Mouse (Mus musculus): ENCODE results near the gene Hpd.
"Not testable (repeated sequence)": the region's sequence is repeated elsewhere in the genome, so short reads cannot be mapped to it uniquely, and the experiment has no call there.

Gene Hpd

GRCm38 (mm10) chr5:123182651-123183050, at the start of gene Hpd:
Gene Hpd, minus strand, starts transcription at chr5:123182727.
- no peak for DNase-seq (ENCODE audit: low read depth, low spot score)

DNA sequence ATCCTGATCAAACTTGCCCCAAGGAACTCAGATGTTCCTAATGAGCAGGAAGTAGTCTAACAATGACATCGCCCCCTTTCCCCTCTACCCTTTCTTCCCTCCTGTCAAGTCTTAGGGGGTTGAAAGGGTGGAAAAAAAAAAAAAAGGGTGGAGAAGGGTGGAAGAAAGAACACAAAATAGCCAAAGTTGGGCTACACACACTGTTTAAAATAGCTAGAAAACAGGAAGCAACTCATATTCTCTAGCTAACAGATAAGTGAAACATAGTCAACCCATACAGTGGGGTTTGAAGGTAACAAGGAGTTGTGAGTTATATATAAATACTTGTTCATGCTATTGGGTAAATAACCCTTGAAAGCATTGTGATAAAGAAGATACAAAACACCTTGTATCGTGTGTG, 49.7 kb upstream of the Hpd start:
- no peak for DNase-seq (ENCODE audit: low read depth, low spot score)

DNA sequence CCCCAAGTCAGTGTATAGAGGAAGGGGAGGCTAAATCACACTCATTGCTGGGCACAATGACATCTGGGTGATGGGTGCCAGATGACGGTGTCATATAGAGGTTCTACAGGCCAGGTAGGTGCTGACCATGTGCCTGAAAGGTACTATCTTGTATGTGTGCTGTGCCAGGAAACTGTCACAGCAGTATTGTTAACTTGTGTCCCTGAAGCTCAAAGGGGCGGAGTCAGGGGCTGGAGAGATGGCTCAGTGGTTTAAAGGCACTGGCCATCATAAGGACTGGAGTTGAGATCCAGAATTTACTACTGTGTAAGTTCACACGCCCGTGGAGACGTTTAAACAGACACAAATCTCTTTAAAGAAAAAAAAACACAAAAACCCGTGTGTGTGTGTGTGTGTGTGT, 46.8 kb upstream of the Hpd start:
- DNase-seq (ENCODE audit: low read depth, low spot score): no peak

GRCm38 (mm10) chr5:123228524-123228922, 46.0 kb upstream of the Hpd start:
- DNase-seq (ENCODE audit: low read depth, low spot score): no peak

GRCm38 (mm10) chr5:123227762-123228523, 45.4 kb upstream of the Hpd start:
- peak; percentile 92 for DNase-seq (ENCODE audit: low read depth, low spot score)

DNA sequence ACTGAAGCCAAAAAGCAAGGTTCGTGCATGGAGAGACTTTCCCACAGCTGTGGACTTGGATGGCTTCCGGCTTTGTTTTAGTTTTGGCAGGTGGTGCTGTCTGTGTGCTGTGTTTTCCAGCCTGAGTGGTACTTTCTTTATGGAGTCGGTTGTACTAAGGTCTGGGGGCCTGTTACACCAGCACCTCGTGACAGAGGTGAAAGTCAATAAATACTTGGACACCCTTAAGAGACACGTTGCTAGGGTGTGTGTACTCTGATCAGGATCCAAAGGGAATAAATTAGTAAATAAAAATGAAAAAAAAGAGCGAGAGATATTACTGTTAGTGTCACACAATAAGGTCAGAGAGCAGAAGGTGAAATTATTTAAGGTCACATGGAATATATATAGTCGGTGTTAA, 44.3 kb upstream of the Hpd start:
- no peak for DNase-seq (ENCODE audit: low read depth, low spot score)

DNA sequence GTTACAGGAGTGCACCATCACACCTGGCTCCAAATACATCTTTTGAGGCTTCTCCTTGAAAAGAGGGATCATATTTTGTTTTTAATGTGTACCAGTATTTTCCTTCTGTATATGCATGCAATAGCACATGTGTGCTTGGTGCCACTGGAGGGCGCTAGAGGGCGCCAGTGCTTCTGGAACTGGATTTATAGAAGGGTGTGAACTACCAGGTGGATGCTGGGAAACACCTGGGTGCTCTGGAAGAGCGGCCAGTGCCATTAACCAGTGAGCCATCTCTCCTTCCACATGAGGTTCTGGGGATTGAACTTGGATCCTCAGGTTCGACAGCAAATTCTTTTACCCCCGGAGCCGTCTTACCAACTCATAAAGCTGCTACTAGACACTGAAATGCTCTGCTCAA, 41.3 kb upstream of the Hpd start:
- not testable (repeated sequence) for DNase-seq (ENCODE audit: low read depth, low spot score)

GRCm38 (mm10) chr5:123223051-123223410, 40.5 kb upstream of the Hpd start:
- no peak for DNase-seq (ENCODE audit: low read depth, low spot score)

- not testable (repeated sequence) for DNase-seq (ENCODE audit: low read depth, low spot score)
Observed at GRCm38 (mm10) chr5:123222346-123223050, 40.0 kb upstream of the Hpd start.

DNA sequence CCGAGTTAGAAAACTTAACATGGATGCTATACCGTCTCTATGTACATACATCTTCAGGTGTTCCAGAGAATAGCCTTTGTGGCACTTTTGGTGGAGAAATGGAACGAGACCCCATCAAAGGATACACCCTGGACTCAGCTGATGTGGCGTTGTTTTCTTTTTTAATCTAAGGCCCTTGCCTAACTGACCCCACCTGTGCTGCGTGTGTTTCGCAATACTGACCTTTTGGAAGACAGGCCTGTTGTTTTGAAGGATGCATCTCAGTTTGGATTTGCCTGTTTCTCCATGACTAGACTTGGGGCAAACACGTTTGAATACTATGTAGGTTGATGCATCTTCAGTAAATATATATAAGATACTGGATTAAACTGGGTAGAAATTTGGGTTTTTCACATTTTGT, 21.1 kb upstream of the Hpd start:
- DNase-seq (ENCODE audit: low read depth, low spot score): not testable (repeated sequence)

DNA sequence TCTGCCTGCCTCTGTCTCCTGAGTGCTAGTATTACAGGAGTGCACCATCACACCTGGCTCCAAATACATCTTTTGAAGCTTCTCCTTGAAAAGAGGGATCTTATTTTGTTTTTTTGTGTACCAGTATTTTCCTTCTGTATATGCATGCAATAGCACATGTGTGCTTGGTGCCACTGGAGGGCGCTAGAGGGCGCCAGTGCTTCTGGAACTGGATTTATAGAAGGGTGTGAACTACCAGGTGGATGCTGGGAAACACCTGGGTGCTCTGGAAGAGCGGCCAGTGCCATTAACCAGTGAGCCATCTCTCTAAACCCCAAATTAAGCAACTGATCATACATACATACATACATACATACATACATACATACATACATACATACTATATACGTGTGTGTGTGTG, 20.2 kb upstream of the Hpd start:
- DNase-seq (ENCODE audit: low read depth, low spot score): not testable (repeated sequence)

DNA sequence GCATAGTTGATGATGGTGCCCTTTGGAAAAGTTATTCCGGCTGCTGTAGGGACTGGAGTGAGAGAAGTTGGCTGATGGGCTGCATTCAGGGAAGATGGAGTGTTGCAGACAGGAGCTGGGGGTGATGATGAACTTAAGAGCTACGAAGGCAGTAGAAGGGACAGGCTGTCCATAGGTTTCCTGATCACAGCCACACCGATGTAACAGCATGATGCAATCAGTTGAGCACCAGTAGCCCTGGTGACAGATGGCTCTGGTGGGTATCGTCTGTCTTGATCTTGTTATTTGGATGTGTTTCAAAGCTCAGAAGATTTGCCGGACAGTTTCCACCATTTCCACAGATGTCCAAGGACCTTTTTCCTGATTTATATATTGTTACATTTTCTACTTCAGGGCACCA, 19.5 kb upstream of the Hpd start:
- no peak for DNase-seq (ENCODE audit: low read depth, low spot score)

DNA sequence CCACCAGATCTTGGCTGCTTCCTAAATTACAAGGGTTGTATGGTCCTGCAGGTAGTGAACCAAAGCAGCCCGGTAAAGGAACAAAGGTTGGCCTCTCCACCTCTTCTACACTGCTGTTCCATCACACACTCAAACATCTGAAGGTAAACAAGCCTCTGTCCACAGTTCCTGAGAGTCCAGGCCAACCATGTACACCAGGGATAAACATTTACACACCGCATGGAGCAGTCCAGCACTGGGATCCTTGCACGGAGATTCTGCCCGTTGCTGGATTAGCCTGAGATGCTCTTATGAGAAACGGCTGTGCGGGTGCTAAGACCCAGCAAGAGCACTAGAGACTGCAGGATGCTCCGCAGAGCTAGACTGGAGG, 19.0 kb upstream of the Hpd start:
- DNase-seq (ENCODE audit: low read depth, low spot score): no peak

DNA sequence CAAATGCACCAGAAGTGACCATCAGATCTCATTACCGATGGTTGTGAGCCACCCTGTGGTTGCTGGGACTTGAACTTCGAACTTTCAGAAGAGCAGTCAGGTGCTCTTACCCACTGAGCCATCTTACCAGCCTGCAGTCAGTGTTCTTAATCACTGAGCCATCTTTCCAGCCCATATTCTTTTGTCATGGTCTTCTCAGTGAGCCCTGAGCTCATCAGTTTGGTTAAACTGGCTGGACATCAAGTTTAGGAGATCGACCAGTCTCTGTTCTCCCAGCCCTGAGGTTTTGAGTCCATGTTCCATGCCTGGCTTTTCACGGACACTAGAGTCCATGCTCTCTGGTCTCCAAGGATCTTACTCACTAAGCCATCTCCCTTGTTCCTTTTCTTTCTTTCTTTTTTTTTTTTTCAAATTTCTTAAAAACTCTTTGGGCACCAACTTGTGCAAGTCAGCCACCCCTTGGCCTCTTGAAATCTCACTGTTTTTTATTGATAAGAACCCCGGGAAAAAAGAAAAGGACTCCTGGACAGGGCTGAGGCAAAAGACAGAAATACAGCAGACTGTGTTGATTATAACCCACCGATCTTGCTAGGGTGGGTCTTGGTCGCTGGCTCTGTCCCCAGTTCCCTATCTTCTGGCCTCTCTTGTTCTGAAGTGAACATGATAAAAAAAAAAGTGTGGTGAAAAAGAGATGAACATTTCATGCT, 18.4 kb upstream of the Hpd start:
- not testable (repeated sequence) for DNase-seq (ENCODE audit: low read depth, low spot score)

DNA sequence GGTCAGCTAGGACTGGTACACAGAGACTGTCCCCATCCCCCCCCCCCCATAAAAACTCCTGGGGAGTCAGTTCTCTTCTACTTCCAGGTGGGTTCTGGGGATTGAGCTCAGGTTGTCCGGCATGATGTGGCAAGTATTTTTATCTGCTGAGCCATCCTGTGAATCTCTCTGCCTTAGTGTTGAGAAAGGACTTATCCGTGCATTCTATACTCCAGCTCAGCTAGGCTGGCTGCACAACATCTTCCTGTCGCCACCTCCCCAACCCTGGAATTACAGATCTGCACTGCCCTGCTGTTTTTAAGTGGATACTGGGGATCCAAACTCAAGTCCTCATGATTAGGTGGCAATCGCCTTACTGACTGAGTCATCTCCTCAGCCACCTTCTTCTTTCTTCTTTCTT, 16.0 kb upstream of the Hpd start:
- DNase-seq (ENCODE audit: low read depth, low spot score): no peak

- no peak for DNase-seq (ENCODE audit: low read depth, low spot score)
Observed at GRCm38 (mm10) chr5:123196746-123197145, 14.2 kb upstream of the Hpd start.

- DNase-seq (ENCODE audit: low read depth, low spot score): no peak
Observed at GRCm38 (mm10) chr5:123195500-123196000, 13.0 kb upstream of the Hpd start.

GRCm38 (mm10) chr5:123194856-123195255, 12.3 kb upstream of the Hpd start:
- DNase-seq (ENCODE audit: low read depth, low spot score): no peak

- DNase-seq (ENCODE audit: low read depth, low spot score): no peak
Observed at GRCm38 (mm10) chr5:123193436-123193835, 10.9 kb upstream of the Hpd start.

DNA sequence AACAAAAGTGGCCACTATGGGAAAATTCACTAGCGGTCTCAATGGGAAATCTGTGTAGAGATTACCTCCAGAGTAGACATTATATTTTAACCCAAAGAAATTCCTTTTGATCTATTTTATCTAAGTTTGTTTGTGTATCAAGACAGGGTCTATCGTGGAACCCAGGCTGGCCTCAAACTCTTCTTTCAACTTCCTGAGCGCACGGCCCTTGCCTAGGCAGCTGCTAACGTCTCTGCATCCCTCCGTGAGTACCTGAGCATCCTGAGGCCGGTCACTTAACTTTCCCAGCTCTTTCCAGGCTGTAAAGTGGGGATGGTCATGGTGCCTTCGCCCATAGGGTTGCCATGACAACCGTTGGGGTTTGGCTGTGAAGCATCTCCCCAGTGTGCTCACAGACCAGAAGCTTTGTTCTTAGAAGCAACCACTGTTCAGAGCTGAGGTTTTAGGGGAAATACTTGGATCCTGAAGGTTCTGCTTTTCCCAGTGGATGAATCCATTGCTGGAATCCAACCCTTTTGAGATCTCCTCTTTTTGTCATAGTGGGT, 10.2 kb upstream of the Hpd start:
- DNase-seq (ENCODE audit: low read depth, low spot score): no peak

- DNase-seq (ENCODE audit: low read depth, low spot score): no peak
Observed at GRCm38 (mm10) chr5:123191427-123191826, 8.9 kb upstream of the Hpd start.

GRCm38 (mm10) chr5:123190912-123191311, 8.4 kb upstream of the Hpd start:
- no peak for DNase-seq (ENCODE audit: low read depth, low spot score)
